Mouse (Mus musculus) intestine, embryonic 15.5 days (tissue): ENCODE measurements around the gene Gm10722. TPM values are rescaled to one million over a fixed set of nuclear protein-coding genes. Genes with fewer than 3 reads are reported as not detected.
"Not testable (repeated sequence)": the region's sequence is repeated elsewhere in the genome, so short reads cannot be mapped to it uniquely, and the experiment has no call there.

Experiments
- ATAC-seq: fragments of 200-750 bp; cut with Nextera tagmentation; 2 replicates; pipeline ENCODE4 v1.8.0; 2017; ENCODE audit warnings: moderate TSS enrichment, moderate library complexity
- H3K27ac ChIP-seq: fragments of 300-500 bp; sonication (generic); 2 replicates; pipeline ENCODE4 v1.5.1; 2015; ENCODE audit warnings: mild to moderate bottlenecking, inconsistent platforms
- H3K27me3 ChIP-seq: fragments of 300-500 bp; sonication (generic); replicated peaks from 2 replicates; pipeline ENCODE4 v1.6.1; 2015; ENCODE audit warnings: inconsistent platforms
- H3K36me3 ChIP-seq: fragments of 300-500 bp; sonication (generic); 2 replicates; pipeline ENCODE4 v1.6.1; 2015; ENCODE audit warnings: inconsistent platforms
- H3K4me1 ChIP-seq: fragments of 300-500 bp; sonication (generic); replicated peaks from 2 replicates; pipeline ENCODE4 v1.6.1; 2015; ENCODE audit warnings: inconsistent platforms
- H3K4me2 ChIP-seq: fragments of 300-500 bp; sonication (generic); replicated peaks from 2 replicates; pipeline ENCODE4 v1.6.1; 2015; ENCODE audit warnings: mild to moderate bottlenecking, inconsistent platforms
- H3K4me3 ChIP-seq: fragments of 300-500 bp; sonication (generic); replicated peaks from 2 replicates; pipeline ENCODE4 v1.5.1; 2015; ENCODE audit warnings: inconsistent platforms
- H3K9ac ChIP-seq: fragments of 300-500 bp; sonication (generic); 2 replicates; pipeline ENCODE4 v1.6.1; 2015; ENCODE audit warnings: inconsistent platforms
- H3K9me3 ChIP-seq: fragments of 300-500 bp; sonication (generic); 2 replicates; pipeline ENCODE4 v1.6.1; 2016; ENCODE audit warnings: inconsistent platforms
- WGBS: fragments of 180-500 bp; shearing (Covaris S2); methylation state at CpG from one replicate; pipeline ENCODE4 v1.1.7; 2015; 5-methylcytosine and 5-hydroxymethylcytosine counted together
- polyA plus RNA-seq: library from polyadenylated mRNA; unstranded; fragments of >200 nt; fragmentation: Nextera tagmentation; extraction: Ambion mirVana; gene quantifications from 2 replicates; pipeline ENCODE4 v1.2.1, GENCODE M21; 2015

Gm10722 gene
- polyA plus RNA-seq: not detected in 2 replicates

- H3K4me1 ChIP-seq, H3K4me2 ChIP-seq, H3K9me3 ChIP-seq, ATAC-seq, H3K27me3 ChIP-seq, H3K27ac ChIP-seq, H3K9ac ChIP-seq, H3K36me3 ChIP-seq, H3K4me3 ChIP-seq: not testable (repeated sequence)
- 73% methylated on average over 12 of the region's 12 CpGs for WGBS
These were observed at the start of gene Gm10722 for GRCm38 (mm10) chr9:3000445-3000972. TSS of gene Gm10722 (plus strand) at chr9:3000922.

- H3K36me3 ChIP-seq, H3K4me1 ChIP-seq, H3K27me3 ChIP-seq, H3K27ac ChIP-seq, H3K9ac ChIP-seq, H3K4me2 ChIP-seq, H3K4me3 ChIP-seq, ATAC-seq, H3K9me3 ChIP-seq: not testable (repeated sequence)
- whole genome bisulfite sequencing: 66% methylated on average over 8 of the region's 8 CpGs
These were observed 284 bp downstream of the Gm10722 start for GRCm38 (mm10) chr9:3001006-3001405.

GRCm38 (mm10) chr9:3001948-3002659, 1.4 kb downstream of the Gm10722 start:
- H3K4me3 ChIP-seq, H3K27me3 ChIP-seq, H3K27ac ChIP-seq, H3K36me3 ChIP-seq, H3K4me1 ChIP-seq, H3K9me3 ChIP-seq, H3K4me2 ChIP-seq, H3K9ac ChIP-seq: not testable (repeated sequence)
- ATAC-seq: peak; percentile 86
- 68% methylated on average over 9 of the region's 11 CpGs for WGBS

GRCm38 (mm10) chr9:3002794-3003396, 2.2 kb downstream of the Gm10722 start, which contains the start of gene Gm11168:
TSS of gene Gm11168 (plus strand) at chr9:3003346.
- H3K27me3 ChIP-seq, H3K36me3 ChIP-seq, ATAC-seq, H3K4me2 ChIP-seq, H3K4me1 ChIP-seq, H3K4me3 ChIP-seq, H3K9me3 ChIP-seq, H3K9ac ChIP-seq, H3K27ac ChIP-seq: not testable (repeated sequence)
- WGBS: 75% methylated on average over 6 of the region's 14 CpGs

GRCm38 (mm10) chr9:3006179-3006578, 5.5 kb downstream of the Gm10722 start:
- not testable (repeated sequence) for H3K4me3 ChIP-seq
- 80% methylated on average over 1 of the region's 5 CpGs for WGBS

GRCm38 (mm10) chr9:3006636-3007035, 5.9 kb downstream of the Gm10722 start:
- H3K9ac ChIP-seq, H3K4me1 ChIP-seq, H3K4me3 ChIP-seq, H3K27ac ChIP-seq, H3K4me2 ChIP-seq, H3K9me3 ChIP-seq, H3K27me3 ChIP-seq, H3K36me3 ChIP-seq: not testable (repeated sequence)
- WGBS: 72% methylated on average over 8 of the region's 8 CpGs
- peak; percentile 79 for ATAC-seq

More at GRCm38 (mm10) chr9:3006179-3006578, 5.5 kb downstream of the Gm10722 start:
- H3K27ac ChIP-seq, H3K4me2 ChIP-seq, H3K9me3 ChIP-seq, H3K4me1 ChIP-seq, H3K27me3 ChIP-seq, H3K9ac ChIP-seq, H3K36me3 ChIP-seq, ATAC-seq: not testable (repeated sequence)

GRCm38 (mm10) chr9:3007272-3007671, 6.5 kb downstream of the Gm10722 start:
- WGBS: 76% methylated on average over 8 of the region's 9 CpGs
- not testable (repeated sequence) for H3K27ac ChIP-seq, H3K9me3 ChIP-seq, H3K4me2 ChIP-seq, H3K9ac ChIP-seq, H3K27me3 ChIP-seq, H3K36me3 ChIP-seq, H3K4me3 ChIP-seq, H3K4me1 ChIP-seq
- 0 out of 2 replicates have a peak, but pooled peaks have one; percentile 35 for ATAC-seq

- H3K27ac ChIP-seq, H3K4me1 ChIP-seq, H3K9me3 ChIP-seq, H3K9ac ChIP-seq, H3K36me3 ChIP-seq, H3K4me2 ChIP-seq, H3K4me3 ChIP-seq, H3K27me3 ChIP-seq: not testable (repeated sequence)
- no CpG with 5 or more reads among the region's 5 CpGs for WGBS
- peak; percentile 49; the same call in 1 of the 2 replicates for ATAC-seq
These were observed 8.6 kb downstream of the Gm10722 start for GRCm38 (mm10) chr9:3009331-3009730.

- H3K27me3 ChIP-seq, H3K9ac ChIP-seq, H3K4me2 ChIP-seq, H3K36me3 ChIP-seq, ATAC-seq, H3K27ac ChIP-seq, H3K4me1 ChIP-seq, H3K9me3 ChIP-seq, H3K4me3 ChIP-seq: not testable (repeated sequence)
- WGBS: 87% methylated on average over 3 of the region's 7 CpGs
These were observed 11.4 kb downstream of the Gm10722 start for GRCm38 (mm10) chr9:3012054-3012621.

GRCm38 (mm10) chr9:3012733-3013279, 12.1 kb downstream of the Gm10722 start, which contains the start of gene Gm10721:
TSS of gene Gm10721 (plus strand) at chr9:3013140.
- not testable (repeated sequence) for H3K4me1 ChIP-seq, H3K9ac ChIP-seq, H3K4me2 ChIP-seq, H3K9me3 ChIP-seq, H3K27me3 ChIP-seq, H3K36me3 ChIP-seq, H3K4me3 ChIP-seq, H3K27ac ChIP-seq
- peak; percentile 66 for ATAC-seq
- no CpG with 5 or more reads among the region's 11 CpGs for WGBS

GRCm38 (mm10) chr9:3015354-3015753, 14.6 kb downstream of the Gm10722 start, which contains the start of gene Gm10720:
TSS of gene Gm10720 (plus strand) at chr9:3015654.
- not testable (repeated sequence) for H3K27me3 ChIP-seq, H3K9me3 ChIP-seq, H3K4me3 ChIP-seq, H3K4me2 ChIP-seq, ATAC-seq, H3K9ac ChIP-seq, H3K27ac ChIP-seq, H3K4me1 ChIP-seq, H3K36me3 ChIP-seq
- 67% methylated on average over 5 of the region's 9 CpGs for WGBS

- H3K9ac ChIP-seq: not testable (repeated sequence)
- WGBS: 73% methylated on average over 6 of the region's 6 CpGs
These were observed 15.2 kb downstream of the Gm10722 start for GRCm38 (mm10) chr9:3015896-3016295.

More at GRCm38 (mm10) chr9:3015896-3016295, 15.2 kb downstream of the Gm10722 start:
- ATAC-seq, H3K9me3 ChIP-seq, H3K4me3 ChIP-seq, H3K4me2 ChIP-seq, H3K36me3 ChIP-seq, H3K4me1 ChIP-seq, H3K27me3 ChIP-seq, H3K27ac ChIP-seq: not testable (repeated sequence)
